ENCODE assay signal across 9 mouse cellular contexts in genomic region chr4:140665760-140666159, GRCm38 (mm10). TPM values are rescaled to one million over a fixed set of nuclear protein-coding genes. Genes with fewer than 3 reads are reported as not detected.
DNase-seq lines count a peak whose midpoint lies in the region; ATAC-seq and TF ChIP-seq lines count a peak whose summit lies in the region.
"Had no signal": no experiment of that assay in that cellular context is flagged by ENCODE, and none has a peak within 500 bp of the region (broad histone marks: within the 10 kb centered on the region; RNA-seq: fewer than 3 reads in every experiment).

Gene Arhgef10l (minus strand): TSS chr4:140666012.

- H3K4me2 ChIP-seq in intestine, postnatal 0 days (replicated peaks; ENCODE audit: low read depth), result 0 out of 2 replicates have a peak within 1 kb of the TSS, but pooled peaks have one; percentile 13
- no peak within 1 kb of the TSS for H3K4me2 ChIP-seq in limb, embryonic 14.5 days (replicated peaks; ENCODE audit: low read depth, low read length, severe bottlenecking)

- peak; percentile 42 for DNase-seq in embryo, embryonic 10 days (ENCODE audit: low spot score)
- no peak for DNase-seq in embryo, embryonic 9.5 days (ENCODE audit: extremely low spot score)
- DNase-seq in gastrocnemius, adult 8-10 months (ENCODE audit: low spot score in 2 of 2), result no peak
- no peak for DNase-seq in limb, embryonic 14.5 days (ENCODE audit: low spot score)
- no peak for DNase-seq in thymus, postnatal 25 days

- no peak within 1 kb of the TSS for H3K4me3 ChIP-seq in bone marrow macrophage, adult 2 months (ENCODE audit: insufficient read depth, low read length)
- H3K4me3 ChIP-seq in intestine, postnatal 0 days (ENCODE audit: low read depth, low read length), result no peak within 1 kb of the TSS
- H3K4me3 ChIP-seq in limb, embryonic 14.5 days (replicated peaks; ENCODE audit: low read length), result no peak within 1 kb of the TSS
- no peak within 1 kb of the TSS for H3K4me3 ChIP-seq in small intestine, adult 2 months (ENCODE audit: low read depth, low read length)
- H3K4me3 ChIP-seq: megakaryocyte, embryonic 14.5 days had no signal

- TF ChIP-seq POLR2A in bone marrow macrophage, adult 2 months (IDR thresholded peaks at IDR 0.05; ENCODE audit: borderline replicate concordance, low read depth, low read length), result no peak
- no peak for TF ChIP-seq POLR2A in limb, embryonic 14.5 days (IDR thresholded peaks at IDR 0.05; ENCODE audit: borderline replicate concordance, extremely low read depth, insufficient read depth, insufficient read length)
- no peak for TF ChIP-seq POLR2A in small intestine, adult 2 months (IDR thresholded peaks at IDR 0.05; ENCODE audit: low read depth, low read length)

- peaks cover 21% of the 10 kb centered on the region for H3K4me1 ChIP-seq in bone marrow macrophage, adult 2 months (ENCODE audit: control insufficient read depth, insufficient read depth, low read length)
- H3K4me1 ChIP-seq in intestine, postnatal 0 days (replicated peaks; ENCODE audit: control insufficient read depth, insufficient read depth, low read length), result no peaks in the 10 kb centered on the region
- H3K4me1 ChIP-seq in limb, embryonic 14.5 days (ENCODE audit: control insufficient read depth, insufficient read depth, low read length), result peaks cover 8% of the 10 kb centered on the region
- H3K4me1 ChIP-seq in small intestine, adult 2 months (ENCODE audit: control insufficient read depth, insufficient read depth, insufficient read length, low read length), result peaks cover 2% of the 10 kb centered on the region; the same call in 1 of the 2 replicates

- peak; percentile 82 for ATAC-seq in intestine, postnatal 0 days
- ATAC-seq in limb, embryonic 14.5 days (ENCODE audit: low FRiP score, low read depth), result no peak

- no peak within 1 kb of the TSS for H3K9ac ChIP-seq in intestine, postnatal 0 days (ENCODE audit: low read depth, low read length)
- H3K9ac ChIP-seq in limb, embryonic 14.5 days (ENCODE audit: low read depth, low read length, severe bottlenecking), result no peak within 1 kb of the TSS

- WGBS in intestine, postnatal 0 days, result 36% methylated on average over 11 of the region's 11 CpGs
- WGBS in limb, embryonic 14.5 days, result 51% methylated on average over 11 of the region's 11 CpGs
- 27% methylated on average over 11 of the region's 11 CpGs for WGBS in small intestine, adult 2 months

- no peaks in the 10 kb centered on the region for H3K36me3 ChIP-seq in intestine, postnatal 0 days (ENCODE audit: control insufficient read depth, insufficient read depth)
- no peaks in the 10 kb centered on the region for H3K36me3 ChIP-seq in limb, embryonic 14.5 days (ENCODE audit: control insufficient read depth, insufficient read depth, low read length)
- H3K36me3 ChIP-seq in small intestine, adult 2 months (ENCODE audit: control insufficient read depth, insufficient read depth, low read length), result no peaks in the 10 kb centered on the region

- 0 out of 2 replicates have a peak, but pooled peaks cover 3% of the 10 kb centered on the region for H3K27me3 ChIP-seq in intestine, postnatal 0 days (replicated peaks; ENCODE audit: control insufficient read depth, insufficient read depth, low read length)
- no peaks in the 10 kb centered on the region for H3K27me3 ChIP-seq in limb, embryonic 14.5 days (ENCODE audit: control insufficient read depth, insufficient read depth, low read length)
- H3K27me3 ChIP-seq in small intestine, adult 2 months (ENCODE audit: control insufficient read depth, insufficient read depth, low read length), result no peaks in the 10 kb centered on the region

- TF ChIP-seq CTCF in bone marrow macrophage, adult 2 months (IDR thresholded peaks at IDR 0.05; ENCODE audit: low read depth, low read length), result no peak
- TF ChIP-seq CTCF in intestine, postnatal 0 days (IDR thresholded peaks at IDR 0.05; ENCODE audit: low read depth), result no peak
- TF ChIP-seq CTCF in small intestine, adult 2 months (IDR thresholded peaks at IDR 0.05; ENCODE audit: extremely low read depth, insufficient read length, insufficient replicate concordance, low read depth, low read length), result no peak

- no peaks in the 10 kb centered on the region for H3K9me3 ChIP-seq in intestine, postnatal 0 days (ENCODE audit: control insufficient read depth)
- H3K9me3 ChIP-seq in limb, embryonic 14.5 days (ENCODE audit: control insufficient read depth, low read length), result no peaks in the 10 kb centered on the region

- no peak within 1 kb of the TSS for H3K27ac ChIP-seq in bone marrow macrophage, adult 2 months (ENCODE audit: insufficient read depth, low read depth, low read length)
- no peak within 1 kb of the TSS for H3K27ac ChIP-seq in intestine, postnatal 0 days (ENCODE audit: low read depth, low read length)
- H3K27ac ChIP-seq in limb, embryonic 14.5 days (replicated peaks; ENCODE audit: low read depth, low read length), result no peak within 1 kb of the TSS
- no peak within 1 kb of the TSS for H3K27ac ChIP-seq in small intestine, adult 2 months (ENCODE audit: insufficient read depth, low read depth, low read length)

RNA-seq across cellular contexts. Expression of gene Arhgef10l, which starts in this region (rescaled TPM):
- 71.0 and 85.4 TPM in 2 replicates for polyA plus RNA-seq in bone marrow macrophage, adult 2 months (2012; ENCODE audit: insufficient read depth, insufficient read length, missing spikeins)
- 10 to 100 TPM; 50.0 to 66.3 (median 54.8) TPM for total RNA-seq in gastrocnemius, adult 8-10 months (2022)
- polyA plus RNA-seq in intestine, postnatal 0 days (2015; fragmentation: Nextera tagmentation; extraction: Ambion mirVana), result 3.9 and 5.4 TPM in 2 replicates
- polyA plus RNA-seq in limb, embryonic 14.5 days (2012; rRNA removed), result 19.5 and 25.4 TPM in 2 replicates
- polyA plus RNA-seq in limb, embryonic 14.5 days (2014; fragmentation: Nextera tagmentation; extraction: Ambion mirVana), result 13.7 and 15.2 TPM in 2 replicates
- polyA plus RNA-seq in small intestine, adult 2 months (2012; rRNA removed), result 10.4 and 14.2 TPM in 2 replicates
